Mouse (Mus musculus) hematopoietic multipotent progenitor cell, adult 10-12 weeks (in vitro differentiated cells): ENCODE measurements around the gene Olfr168. TPM values are rescaled to one million over a fixed set of nuclear protein-coding genes. Genes with fewer than 3 reads are reported as not detected.

Source experiments
- polyA plus RNA-seq: library from polyadenylated mRNA; stranded (reverse); fragments of >175 nt; gene quantifications from 2 replicates; pipeline ENCODE4 v1.2.3, GENCODE M21; 2012; ENCODE audit warnings: low replicate concordance

Olfr168 gene
- not detected in 2 replicates for polyA plus RNA-seq

DNA sequence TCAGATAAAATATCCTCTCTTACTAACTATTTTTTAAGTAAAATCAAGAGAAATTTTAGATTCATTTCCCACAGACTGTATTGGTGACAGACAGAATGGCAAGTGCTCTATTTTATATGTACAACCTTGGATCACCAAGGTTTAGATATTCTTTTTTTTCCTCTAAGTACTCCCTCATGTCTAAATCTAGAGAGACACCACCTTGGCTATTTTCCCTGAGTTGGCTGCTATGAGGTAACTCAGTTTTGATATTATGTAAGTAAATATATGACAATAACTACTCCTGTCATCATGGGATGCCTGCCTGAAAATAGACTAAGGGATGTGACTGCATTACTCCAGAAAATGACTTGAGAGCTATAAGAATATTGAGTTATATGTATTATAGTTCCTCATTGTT is at the start of gene Olfr168:
Olfr168 (minus strand) TSS at position 101 of the 400 bp plus-strand sequence.

DNA sequence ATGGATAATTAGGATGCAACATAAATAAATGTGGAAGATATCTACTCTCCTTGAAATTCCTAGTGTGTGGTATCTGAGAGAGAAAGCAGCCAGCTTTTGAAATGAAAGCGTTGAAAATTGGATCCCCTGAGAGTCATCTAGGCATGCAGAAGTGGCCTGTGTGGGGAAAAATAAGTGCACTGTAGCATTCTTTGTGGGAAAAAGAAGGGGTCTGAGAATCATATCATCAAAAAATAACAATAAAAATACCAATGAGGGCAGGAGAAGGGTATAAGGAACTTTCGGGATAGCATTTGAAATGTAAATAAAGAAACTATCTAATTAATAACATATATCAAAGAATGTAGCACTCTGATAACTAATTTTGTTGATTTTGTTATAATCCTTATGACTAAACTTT is 36.4 kb upstream of the Olfr168 start, which contains the start of gene Olfr169:
Olfr169 (minus strand) TSS at position 101 of the 400 bp plus-strand sequence.

DNA sequence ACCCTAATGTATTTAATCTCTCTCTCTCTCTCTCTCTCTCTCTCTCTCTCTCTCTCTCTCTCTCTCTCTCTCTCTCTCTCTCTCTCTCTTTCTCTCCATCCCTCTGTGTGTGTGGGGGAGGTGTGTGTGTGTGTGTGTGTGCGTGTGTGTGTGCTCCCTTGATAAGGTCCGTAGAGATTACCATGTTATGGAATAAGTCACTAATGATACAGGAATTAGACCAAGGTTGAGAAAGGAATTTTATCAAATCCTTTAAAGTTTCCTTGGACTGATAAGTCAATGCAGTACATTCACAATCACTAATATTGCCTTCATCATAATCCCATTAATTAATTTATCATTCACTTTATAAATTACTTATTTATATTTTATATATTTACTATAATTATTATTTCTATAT is 13.2 kb downstream of the Olfr168 start, which contains the start of gene Olfr167:
Olfr167 (minus strand) TSS at position 101 of the 400 bp plus-strand sequence.

GRCm38 (mm10) chr16:19483394-19483793 is 52.0 kb downstream of the Olfr168 start, which contains the start of gene Olfr166:
Gene Olfr166, plus strand, starts transcription at chr16:19483694.

Other genes starting within 250 kb of the Olfr168 start
- not detected in 2 replicates for gene Olfr164, start 221.5 kb downstream of the Olfr168 start, polyA plus RNA-seq
- not detected in 2 replicates for gene Olfr165, start 112.4 kb downstream of the Olfr168 start, polyA plus RNA-seq
- gene Olfr166, start 51.9 kb downstream of the Olfr168 start, polyA plus RNA-seq: 0.02 TPM in 1 of 2 replicates, not detected in the other
- not detected in 2 replicates for gene Olfr167, start 13.3 kb downstream of the Olfr168 start, polyA plus RNA-seq
- gene Olfr169, start 36.3 kb upstream of the Olfr168 start, polyA plus RNA-seq: not detected in 2 replicates
- gene Olfr170, start 76.3 kb upstream of the Olfr168 start, polyA plus RNA-seq: not detected in 2 replicates
- not detected in 2 replicates for gene Olfr171, start 94.4 kb upstream of the Olfr168 start, polyA plus RNA-seq
- gene Lamp3, start 170.8 kb upstream of the Olfr168 start, polyA plus RNA-seq: 0.03 and 0.22 TPM in 2 replicates
- gene B3gnt5, start 224.7 kb upstream of the Olfr168 start, polyA plus RNA-seq: 13.5 and 19.4 TPM in 2 replicates